In genomic region chr17:10448417-10448816, GRCm38 (mm10) we compare ENCODE assay signal across 17 mouse cellular contexts.
DNase-seq lines count a peak whose midpoint lies in the region; ATAC-seq and TF ChIP-seq lines count a peak whose summit lies in the region.
"Had no signal": no experiment of that assay in that cellular context is flagged by ENCODE, and none has a peak within 500 bp of the region (broad histone marks: within the 10 kb centered on the region; RNA-seq: fewer than 3 reads in every experiment).

No protein-coding gene starts in this region.

- DNase-seq in cerebellum, adult 2 months, result no peak
- no peak for DNase-seq in neural tube, embryonic 10.5 days (ENCODE audit: extremely low spot score, low spot score)
- no peak for DNase-seq in frontal cortex, postnatal 14 days (ENCODE audit: low spot score in 2 of 2)
- no peak for DNase-seq in left cerebral cortex, postnatal 36 days (ENCODE audit: low spot score in 2 of 2)
- DNase-seq: adrenal gland, postnatal 36 days; cerebellum, postnatal 25 days; gastrocnemius, postnatal 10 days; heart, postnatal 14 days; liver; lung, adult 18-20 months; thymus, adult 18-20 months had no signal

- H3K4me3 ChIP-seq in cerebellum, adult 2 months (replicated peaks; ENCODE audit: insufficient read depth, low read depth, low read length), result no peak overlapping the region
- H3K4me3 ChIP-seq in hindbrain, embryonic 12.5 days, result no peak overlapping the region
- no peak overlapping the region for H3K4me3 ChIP-seq in hindbrain, embryonic 13.5 days
- no peak overlapping the region for H3K4me3 ChIP-seq in neural tube, embryonic 13.5 days
- H3K4me3 ChIP-seq: kidney, embryonic 15.5 days had no signal

- H3K36me3 ChIP-seq in hindbrain, embryonic 12.5 days, result no peaks in the 10 kb centered on the region
- H3K36me3 ChIP-seq in hindbrain, embryonic 13.5 days, result no peaks in the 10 kb centered on the region
- H3K36me3 ChIP-seq in neural tube, embryonic 13.5 days, result no peaks in the 10 kb centered on the region
- H3K36me3 ChIP-seq: kidney, embryonic 15.5 days had no signal

- no peaks in the 10 kb centered on the region for H3K9me3 ChIP-seq in hindbrain, embryonic 12.5 days (replicated peaks)
- H3K9me3 ChIP-seq in hindbrain, embryonic 13.5 days, result no peaks in the 10 kb centered on the region
- no peaks in the 10 kb centered on the region for H3K9me3 ChIP-seq in neural tube, embryonic 13.5 days
- H3K9me3 ChIP-seq: kidney, embryonic 15.5 days had no signal

- H3K4me2 ChIP-seq in hindbrain, embryonic 12.5 days (replicated peaks), result no peak overlapping the region
- no peak overlapping the region for H3K4me2 ChIP-seq in hindbrain, embryonic 13.5 days
- H3K4me2 ChIP-seq in neural tube, embryonic 13.5 days, result no peak overlapping the region
- H3K4me2 ChIP-seq: kidney, embryonic 15.5 days had no signal

- intact Hi-C loops in left cerebral cortex, postnatal 36 days (cut with DNase I), result no loop called here

- no peak for ATAC-seq in cerebellum, adult (ENCODE audit: insufficient number of reproducible peaks, low FRiP score, low TSS enrichment)
- ATAC-seq in hindbrain, embryonic 12.5 days (ENCODE audit: low FRiP score), result no peak
- ATAC-seq in hindbrain, embryonic 13.5 days (ENCODE audit: low FRiP score), result no peak
- 0 out of 2 replicates have a peak, but pooled peaks have one; percentile 41 for ATAC-seq in neural tube, embryonic 13.5 days (ENCODE audit: low read depth)

- 86% methylated on average over 5 of the region's 5 CpGs for WGBS in cerebellum, adult 2 months
- WGBS in hindbrain, embryonic 12.5 days, result 66% methylated on average over 5 of the region's 5 CpGs
- WGBS in hindbrain, embryonic 13.5 days, result 64% methylated on average over 5 of the region's 5 CpGs
- WGBS in neural tube, embryonic 13.5 days, result 60% methylated on average over 5 of the region's 5 CpGs

- TF ChIP-seq POLR2A in cerebellum, adult 2 months (IDR thresholded peaks at IDR 0.05; ENCODE audit: borderline replicate concordance, insufficient read depth, low read length), result no peak

- TF ChIP-seq CTCF in cerebellum, adult 2 months (IDR thresholded peaks at IDR 0.05; ENCODE audit: borderline replicate concordance, insufficient read depth, low read depth, low read length), result no peak

- H3K27ac ChIP-seq in cerebellum, adult 2 months (ENCODE audit: insufficient read depth, low read length), result peak overlapping the region; percentile 28; the same call in 1 of the 2 replicates
- H3K27ac ChIP-seq in hindbrain, embryonic 12.5 days, result 0 out of 2 replicates have a peak overlapping the region, but pooled peaks have one; percentile 37
- no peak overlapping the region for H3K27ac ChIP-seq in hindbrain, embryonic 13.5 days
- no peak overlapping the region for H3K27ac ChIP-seq in neural tube, embryonic 13.5 days (replicated peaks)
- H3K27ac ChIP-seq: kidney, embryonic 15.5 days; macrophage had no signal

- no peaks in the 10 kb centered on the region for H3K4me1 ChIP-seq in cerebellum, adult 2 months (ENCODE audit: control insufficient read depth, insufficient read depth, low read length)
- H3K4me1 ChIP-seq in hindbrain, embryonic 12.5 days, result peaks cover 34% of the 10 kb centered on the region
- H3K4me1 ChIP-seq in hindbrain, embryonic 13.5 days (replicated peaks), result peaks cover 44% of the 10 kb centered on the region
- H3K4me1 ChIP-seq in neural tube, embryonic 13.5 days (replicated peaks), result peaks cover 34% of the 10 kb centered on the region

- no peak overlapping the region for H3K9ac ChIP-seq in hindbrain, embryonic 12.5 days
- no peak overlapping the region for H3K9ac ChIP-seq in hindbrain, embryonic 13.5 days
- H3K9ac ChIP-seq in neural tube, embryonic 13.5 days, result no peak overlapping the region
- H3K9ac ChIP-seq: kidney, embryonic 15.5 days had no signal

- no peaks in the 10 kb centered on the region for H3K27me3 ChIP-seq in cerebellum, adult 2 months (ENCODE audit: control insufficient read depth, insufficient read depth, low read length)
- H3K27me3 ChIP-seq in hindbrain, embryonic 12.5 days, result no peaks in the 10 kb centered on the region
- no peaks in the 10 kb centered on the region for H3K27me3 ChIP-seq in hindbrain, embryonic 13.5 days
- H3K27me3 ChIP-seq in neural tube, embryonic 13.5 days, result no peaks in the 10 kb centered on the region
- H3K27me3 ChIP-seq: kidney, embryonic 15.5 days had no signal

Comparison
In these comparisons a context has a peak if more than half of its experiments do, and no peak if none do; other contexts are left out.
1. H3K27ac ChIP-seq: peak in cerebellum, adult 2 months (single experiment) and hindbrain, embryonic 12.5 days (single experiment); none in hindbrain, embryonic 13.5 days (single experiment) and neural tube, embryonic 13.5 days (single experiment).